Mouse (Mus musculus) CH12.LX (cell line): ENCODE data around the gene Osbpl11.

Experiments
- CTCF ChIP-seq, 2 experiments: IDR thresholded peaks in 1 of 2; conservative IDR thresholded peaks in 1 of 2; 2 replicates each; pipeline ENCODE4 v1.5.1; 2011 to 2012; ENCODE audit warnings: low read depth in 2 of 2, low read length in 2 of 2, improper control_type of control experiment in 1 of 2, inconsistent platforms in 1 of 2, mild to moderate bottlenecking in 1 of 2, moderate library complexity in 1 of 2
- ETS1 ChIP-seq: conservative IDR thresholded peaks from 2 replicates; pipeline ENCODE4 v1.6.1; 2012; ENCODE audit warnings: low read depth, mild to moderate bottlenecking, inconsistent platforms, low read length, improper control_type of control experiment, moderate library complexity
- HCFC1 ChIP-seq: IDR thresholded peaks from 2 replicates; pipeline ENCODE4 v1.6.1; 2012; ENCODE audit warnings: low read depth, mild to moderate bottlenecking, inconsistent platforms, low read length, improper control_type of control experiment
- KAT2A ChIP-seq: IDR thresholded peaks from 2 replicates; pipeline ENCODE4 v1.6.1; 2012; ENCODE audit warnings: low read length, improper control_type of control experiment, inconsistent platforms; ENCODE audit not compliant: insufficient replicate concordance
- MEF2A ChIP-seq: IDR thresholded peaks from 2 replicates; pipeline ENCODE4 v1.6.1; 2014; ENCODE audit warnings: low read depth, mild to moderate bottlenecking, inconsistent platforms, low read length, improper control_type of control experiment, borderline replicate concordance
- POLR2A ChIP-seq: IDR thresholded peaks from 2 replicates; pipeline ENCODE4 v1.6.1; 2011; ENCODE audit warnings: low read depth, mild to moderate bottlenecking, improper control_type of control experiment, low read length
- USF2 ChIP-seq: conservative IDR thresholded peaks from 2 replicates; pipeline ENCODE4 v1.6.1; 2011; ENCODE audit warnings: low read depth, low read length, improper control_type of control experiment

DNA sequence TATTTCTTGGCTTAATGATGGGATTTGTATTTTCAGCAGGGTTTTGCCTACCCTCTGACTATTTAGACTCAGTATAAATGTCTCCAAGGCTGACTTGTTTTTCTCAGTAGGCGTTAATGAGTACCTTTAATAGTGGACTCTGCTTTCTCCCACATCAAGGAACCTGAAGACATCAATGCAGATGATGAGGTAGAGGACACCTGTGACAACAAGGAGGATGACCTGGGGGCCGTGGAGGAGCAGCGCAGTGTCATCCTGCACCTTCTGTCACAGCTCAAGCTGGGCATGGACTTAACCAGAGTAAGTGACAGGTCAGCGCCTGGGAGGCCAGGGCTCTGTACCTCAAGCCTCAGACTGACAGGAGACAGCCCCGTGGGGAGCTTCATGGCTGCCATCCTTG, 39.5 kb downstream of the Osbpl11 start:
- TF ChIP-seq HCFC1 (no peak), KAT2A (no peak), CTCF (conservative IDR thresholded peaks at IDR 0.05 in 1 of 2, IDR thresholded peaks at IDR 0.05 in 1 of 2; ENCODE audit: low read depth in 2 of 2, low read length in 2 of 2) (no peak), POLR2A (no peak), MEF2A (no peak), ETS1 (no peak), USF2 (no peak)
